Mouse (Mus musculus) liver, embryonic 15.5 days (tissue): ENCODE data around the gene Crocc2. TPM values are rescaled to one million over a fixed set of nuclear protein-coding genes. Genes with fewer than 3 reads are reported as not detected.

Source experiments
- ATAC-seq: fragments of 200-750 bp; cut with Nextera tagmentation; 2 replicates; pipeline ENCODE4 v1.8.0; 2017; ENCODE audit warnings: moderate number of reproducible peaks, mild to moderate bottlenecking, moderate library complexity; ENCODE audit not compliant: insufficient read depth
- H3K27ac ChIP-seq: fragments of 300-500 bp; sonication (generic); replicated peaks from 2 replicates; pipeline ENCODE4 v1.5.1; 2015; ENCODE audit warnings: mild to moderate bottlenecking, inconsistent platforms
- H3K27me3 ChIP-seq: fragments of 300-500 bp; sonication (generic); 2 replicates; pipeline ENCODE4 v1.6.1; 2015; ENCODE audit warnings: mild to moderate bottlenecking, inconsistent platforms
- H3K36me3 ChIP-seq: fragments of 300-500 bp; sonication (generic); replicated peaks from 2 replicates; pipeline ENCODE4 v1.6.1; 2015; ENCODE audit warnings: moderate library complexity, mild to moderate bottlenecking, inconsistent platforms
- H3K4me1 ChIP-seq: fragments of 300-500 bp; sonication (generic); replicated peaks from 2 replicates; pipeline ENCODE4 v1.6.1; 2015; ENCODE audit warnings: inconsistent platforms
- H3K4me2 ChIP-seq: fragments of 300-500 bp; sonication (generic); 2 replicates; pipeline ENCODE4 v1.6.1; 2015; ENCODE audit warnings: moderate library complexity, mild to moderate bottlenecking, inconsistent platforms
- H3K4me3 ChIP-seq: fragments of 300-500 bp; sonication (generic); replicated peaks from 2 replicates; pipeline ENCODE4 v1.5.1; 2015; ENCODE audit warnings: mild to moderate bottlenecking, inconsistent platforms
- H3K9ac ChIP-seq: fragments of 300-500 bp; sonication (generic); 2 replicates; pipeline ENCODE4 v1.6.1; 2015; ENCODE audit warnings: moderate library complexity, mild to moderate bottlenecking, inconsistent platforms
- H3K9me3 ChIP-seq: fragments of 300-500 bp; sonication (generic); replicated peaks from 2 replicates; pipeline ENCODE4 v1.6.1; 2016; ENCODE audit warnings: inconsistent platforms
- WGBS: fragments of 180-500 bp; shearing (Covaris S2); methylation state at CpG from one replicate; pipeline ENCODE4 v1.1.7; 2015; ENCODE audit warnings: mixed read lengths; ENCODE audit not compliant: insufficient replicate concordance; 5-methylcytosine and 5-hydroxymethylcytosine counted together
- polyA plus RNA-seq: library from polyadenylated mRNA; unstranded; fragments of >200 nt; fragmentation: Nextera tagmentation; extraction: Ambion mirVana; gene quantifications from 2 replicates; pipeline ENCODE4 v1.2.1, GENCODE M21; 2015

The Crocc2 gene
- polyA plus RNA-seq, 1 experiment from 2014 or later = not detected

- Histone ChIP-seq H3K9me3 (no peaks in the 10 kb centered on the region), H3K27ac (no peak overlapping the region), H3K9ac (no peak overlapping the region), H3K27me3 (no peaks in the 10 kb centered on the region), H3K4me1 (no peaks in the 10 kb centered on the region), H3K4me2 (no peak overlapping the region), H3K36me3 (no peaks in the 10 kb centered on the region), H3K4me3 (no peak overlapping the region)
- no peak for ATAC-seq
- 66% methylated on average over 7 of the region's 7 CpGs for WGBS
Observed at GRCm38 (mm10) chr1:93162588-93162987, 5.9 kb upstream of the Crocc2 start.

- Histone ChIP-seq H3K4me2 (no peak overlapping the region), H3K4me1 (no peaks in the 10 kb centered on the region), H3K9me3 (no peaks in the 10 kb centered on the region), H3K27ac (no peak overlapping the region), H3K36me3 (no peaks in the 10 kb centered on the region), H3K27me3 (no peaks in the 10 kb centered on the region), H3K4me3 (no peak overlapping the region), H3K9ac (no peak overlapping the region)
- 40% methylated on average over 9 of the region's 9 CpGs for WGBS
- no peak for ATAC-seq
Observed at GRCm38 (mm10) chr1:93165447-93165846, 3.1 kb upstream of the Crocc2 start.

DNA sequence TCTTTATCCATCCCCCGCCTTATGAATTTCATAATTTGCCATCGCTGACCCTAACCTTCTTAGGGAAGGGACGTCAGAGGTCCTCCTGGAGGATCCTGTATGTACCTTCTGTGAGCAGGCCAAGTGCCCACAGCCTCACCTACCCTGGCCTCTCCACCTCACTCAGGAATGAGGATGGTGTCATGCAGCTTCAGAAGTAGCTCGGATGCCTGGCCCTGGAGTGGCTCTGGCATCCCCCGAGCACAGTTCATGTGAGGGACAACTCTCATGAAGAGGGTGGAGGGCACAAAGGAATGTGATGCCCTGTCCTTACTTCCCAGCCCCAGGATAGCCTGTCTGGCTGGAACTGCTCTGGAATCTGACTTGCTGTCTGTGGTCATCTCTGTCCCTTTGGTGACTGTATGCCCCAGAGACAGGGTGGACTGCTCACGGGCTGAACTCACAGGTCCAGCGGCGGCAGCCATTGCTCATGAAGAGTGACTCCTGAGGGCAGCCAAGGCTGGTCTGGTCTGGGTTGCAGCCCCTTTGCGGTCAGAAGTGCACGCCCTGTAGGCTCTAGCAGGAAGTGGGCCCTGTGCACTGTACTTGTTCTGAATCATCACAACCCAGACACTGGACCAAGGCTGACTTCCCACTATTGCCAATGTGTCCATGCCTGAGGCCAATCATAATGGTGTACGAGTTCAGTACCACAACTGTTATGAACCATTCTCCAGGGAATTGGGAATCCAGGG, 2.0 kb upstream of the Crocc2 start:
- Histone ChIP-seq H3K4me2 (no peak overlapping the region), H3K27me3 (no peaks in the 10 kb centered on the region), H3K9me3 (no peaks in the 10 kb centered on the region), H3K27ac (no peak overlapping the region), H3K36me3 (no peaks in the 10 kb centered on the region), H3K4me3 (no peak overlapping the region), H3K4me1 (no peaks in the 10 kb centered on the region), H3K9ac (no peak overlapping the region)
- 52% methylated on average over 11 of the region's 11 CpGs for WGBS
- ATAC-seq = no peak

- H3K4me1 ChIP-seq = no peaks in the 10 kb centered on the region
- no peak overlapping the region for H3K9ac ChIP-seq
- no peak for ATAC-seq
- WGBS = 47% methylated on average over 4 of the region's 4 CpGs
- no peak overlapping the region for H3K27ac ChIP-seq
- H3K9me3 ChIP-seq = no peaks in the 10 kb centered on the region
- H3K4me2 ChIP-seq = no peak overlapping the region
- peaks cover 39% of the 10 kb centered on the region for H3K27me3 ChIP-seq
- H3K36me3 ChIP-seq = no peaks in the 10 kb centered on the region
- H3K4me3 ChIP-seq = no peak overlapping the region
Observed at GRCm38 (mm10) chr1:93173665-93174064, 5.1 kb downstream of the Crocc2 start.

GRCm38 (mm10) chr1:93174399-93174798, 5.9 kb downstream of the Crocc2 start:
- Histone ChIP-seq H3K36me3 (no peaks in the 10 kb centered on the region), H3K4me2 (no peak overlapping the region), H3K9ac (no peak overlapping the region), H3K9me3 (no peaks in the 10 kb centered on the region), H3K27me3 (peaks cover 46% of the 10 kb centered on the region), H3K4me3 (no peak overlapping the region), H3K4me1 (no peaks in the 10 kb centered on the region), H3K27ac (no peak overlapping the region)
- 3% methylated on average over 4 of the region's 4 CpGs for WGBS
- 0 out of 2 replicates have a peak, but pooled peaks have one; percentile 28 for ATAC-seq

DNA sequence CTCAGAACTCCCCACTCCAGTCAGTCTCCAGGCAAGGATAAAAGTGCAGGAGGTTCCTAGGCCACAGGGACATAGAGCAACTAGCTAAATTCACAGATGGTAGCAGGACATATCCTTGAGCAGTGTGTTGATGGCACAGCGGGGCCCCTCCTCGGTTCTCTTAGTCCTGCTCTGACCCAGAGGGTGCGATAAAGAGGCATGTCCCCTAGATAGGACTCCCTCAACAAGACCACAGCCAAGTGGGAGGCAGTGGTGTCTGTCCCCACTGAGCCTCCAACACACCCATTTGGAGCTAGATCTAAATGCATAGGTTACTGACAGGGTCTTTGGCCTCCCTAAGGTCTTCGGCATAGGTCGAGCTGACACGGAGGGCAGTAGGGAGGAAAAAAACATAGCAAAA, 7.3 kb downstream of the Crocc2 start:
- Histone ChIP-seq H3K27ac (no peak overlapping the region), H3K36me3 (no peaks in the 10 kb centered on the region), H3K4me1 (no peaks in the 10 kb centered on the region), H3K4me3 (no peak overlapping the region), H3K9me3 (no peaks in the 10 kb centered on the region), H3K4me2 (no peak overlapping the region), H3K9ac (no peak overlapping the region), H3K27me3 (peaks cover 47% of the 10 kb centered on the region)
- ATAC-seq = no peak
- 21% methylated on average over 6 of the region's 6 CpGs for WGBS

DNA sequence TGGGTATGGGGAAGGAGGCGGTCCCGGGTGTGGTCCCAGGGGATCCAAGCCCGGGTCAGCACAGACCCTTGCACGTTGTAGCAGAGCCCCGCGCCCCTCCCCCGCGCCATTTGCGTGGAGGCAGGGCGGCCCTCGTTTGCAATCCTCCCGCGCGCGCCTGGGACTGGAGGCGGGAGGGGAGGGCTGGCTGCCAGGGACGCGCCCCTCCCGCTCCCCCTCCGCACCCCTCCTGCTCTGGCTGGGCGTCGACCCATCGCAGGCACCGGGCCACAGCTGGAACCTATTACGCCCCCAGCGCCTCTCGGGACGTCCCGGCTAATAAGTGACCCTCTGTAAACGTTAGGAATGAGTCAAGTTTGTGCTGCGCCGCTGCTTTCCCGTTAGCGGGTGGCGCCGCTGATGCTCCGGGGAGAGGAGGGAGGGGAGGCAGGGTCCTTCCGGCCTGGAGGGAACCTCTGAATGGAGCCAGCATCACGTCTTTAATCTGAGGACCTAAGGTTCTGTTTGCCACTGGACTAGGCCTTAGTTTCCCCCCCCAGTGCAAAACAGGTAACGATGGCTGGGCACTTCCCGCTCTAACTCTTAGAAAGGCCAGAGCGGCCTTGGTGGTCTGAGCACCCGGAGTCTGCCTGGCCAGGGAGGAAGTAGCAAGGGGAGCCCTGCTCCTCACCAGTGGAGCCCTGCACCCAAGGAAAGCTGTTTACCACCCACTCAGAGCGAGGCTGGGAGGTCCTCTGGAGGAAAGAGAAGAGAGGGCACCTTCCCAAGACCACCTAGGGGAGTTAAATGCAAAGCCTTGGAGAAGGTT, 8.2 kb downstream of the Crocc2 start:
- Histone ChIP-seq H3K4me3 (no peak overlapping the region; the same call in 1 of the 2 replicates), H3K27me3 (peaks cover 47% of the 10 kb centered on the region), H3K9me3 (no peaks in the 10 kb centered on the region), H3K36me3 (no peaks in the 10 kb centered on the region), H3K4me2 (peak overlapping the region; percentile 50), H3K9ac (no peak overlapping the region), H3K27ac (no peak overlapping the region), H3K4me1 (no peaks in the 10 kb centered on the region)
- ATAC-seq = no peak
- 3% methylated on average over 44 of the region's 44 CpGs for WGBS

- Histone ChIP-seq H3K27me3 (peaks cover 21% of the 10 kb centered on the region), H3K9me3 (no peaks in the 10 kb centered on the region), H3K27ac (no peak overlapping the region), H3K4me1 (no peaks in the 10 kb centered on the region), H3K9ac (no peak overlapping the region), H3K4me2 (no peak overlapping the region), H3K36me3 (no peaks in the 10 kb centered on the region), H3K4me3 (no peak overlapping the region)
- no peak for ATAC-seq
- WGBS = 58% methylated on average over 7 of the region's 7 CpGs
Observed at GRCm38 (mm10) chr1:93182281-93182680, 13.8 kb downstream of the Crocc2 start.

DNA sequence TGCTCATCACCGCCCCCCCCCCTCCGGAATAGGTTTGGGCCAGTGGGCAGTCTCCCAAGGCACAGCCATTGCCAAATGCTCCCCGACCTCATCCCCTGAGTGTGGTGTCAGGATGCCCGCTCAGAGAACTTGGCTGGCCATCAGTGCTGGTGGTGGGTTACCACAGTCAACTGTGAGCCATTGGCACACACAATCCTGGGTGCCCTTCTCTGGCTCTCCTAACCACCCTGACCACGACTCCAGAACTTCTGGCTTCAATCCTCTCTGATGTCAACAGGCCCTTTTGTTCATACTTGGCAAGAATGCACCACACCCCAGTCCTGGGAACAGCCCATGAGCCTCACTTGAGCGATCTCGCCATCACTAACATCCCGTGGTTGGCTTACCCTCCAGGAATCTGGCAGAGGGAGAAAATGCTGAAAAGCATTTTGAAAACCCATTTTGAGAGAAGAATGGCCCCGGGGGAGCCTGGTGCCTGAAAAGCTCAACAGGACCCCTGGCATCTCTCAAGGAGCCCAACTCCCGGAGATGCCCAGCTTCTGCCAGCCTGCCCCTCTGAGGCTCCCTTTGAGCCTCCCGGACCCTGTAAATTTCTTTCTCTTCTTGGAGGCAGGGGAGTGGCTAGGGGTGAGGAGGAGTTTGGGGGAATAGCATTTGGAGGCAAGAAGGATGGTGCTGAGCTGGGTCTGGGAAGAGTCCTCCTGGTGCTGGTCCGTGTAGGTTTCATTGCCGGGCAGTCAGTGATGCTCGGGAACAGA, 15.7 kb downstream of the Crocc2 start:
- H3K9me3 ChIP-seq = no peaks in the 10 kb centered on the region
- ATAC-seq = no peak
- WGBS = 64% methylated on average over 14 of the region's 14 CpGs

DNA sequence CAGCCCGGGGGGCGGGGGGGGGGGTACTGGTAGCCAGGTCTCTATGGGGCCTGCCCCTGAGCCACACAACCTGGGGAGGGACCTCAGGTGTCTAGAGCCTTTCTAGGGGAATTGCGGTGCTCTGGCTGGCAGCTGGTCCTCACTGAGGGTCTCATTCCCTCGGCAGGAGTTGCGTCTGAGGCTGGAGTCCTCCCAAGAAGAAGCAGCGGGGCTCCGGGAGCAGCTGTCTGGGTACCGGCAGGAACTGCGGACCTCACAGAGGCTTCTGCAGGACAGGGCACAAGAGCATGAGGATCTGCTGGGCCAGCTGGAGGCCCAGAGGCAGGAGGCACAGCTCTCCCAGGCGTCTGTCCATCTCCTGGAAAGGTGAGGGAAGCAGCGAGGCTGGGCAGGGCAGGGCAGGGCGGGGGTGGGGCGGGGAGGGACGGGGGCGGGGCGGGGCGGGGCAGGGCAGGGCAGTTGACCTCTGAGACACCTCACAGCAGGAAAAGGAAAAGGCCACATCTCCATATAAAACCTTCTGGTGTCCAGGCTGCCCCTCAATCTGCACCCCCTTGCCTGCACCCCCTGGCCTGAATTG, 22.3 kb downstream of the Crocc2 start:
- H3K27me3 ChIP-seq = peaks cover 16% of the 10 kb centered on the region
- H3K27ac ChIP-seq = no peak overlapping the region
- no peak overlapping the region for H3K4me2 ChIP-seq
- H3K9me3 ChIP-seq = no peaks in the 10 kb centered on the region
- no peak overlapping the region for H3K9ac ChIP-seq
- H3K4me1 ChIP-seq = no peaks in the 10 kb centered on the region
- ATAC-seq = no peak
- 9% methylated on average over 10 of the region's 17 CpGs for WGBS
- no peaks in the 10 kb centered on the region for H3K36me3 ChIP-seq
- no peak overlapping the region for H3K4me3 ChIP-seq

More for the DNA sequence above, 15.7 kb downstream of the Crocc2 start:
- Histone ChIP-seq H3K4me3 (no peak overlapping the region), H3K36me3 (no peaks in the 10 kb centered on the region), H3K4me1 (no peaks in the 10 kb centered on the region), H3K9ac (no peak overlapping the region), H3K27me3 (0 out of 2 replicates have a peak, but pooled peaks cover 2% of the 10 kb centered on the region), H3K4me2 (no peak overlapping the region), H3K27ac (no peak overlapping the region)

DNA sequence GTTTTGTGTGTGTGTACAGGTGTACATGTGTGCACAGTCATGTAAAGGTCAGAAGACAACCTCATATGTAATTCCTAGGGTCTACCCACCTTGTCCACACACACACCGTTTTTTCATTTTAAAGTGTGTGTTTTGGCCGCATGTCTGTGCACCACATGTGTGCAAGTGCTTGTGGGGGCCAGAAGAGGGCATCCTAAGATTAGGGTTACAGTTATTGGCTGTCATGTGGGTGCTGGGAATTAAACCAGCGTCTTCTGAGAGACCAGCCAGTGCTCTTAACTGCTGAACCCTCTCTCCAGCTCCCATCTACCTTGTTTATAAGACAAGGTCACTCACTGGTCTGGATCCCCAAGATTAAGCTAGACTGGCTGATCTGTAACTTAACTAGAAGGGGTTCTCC, 26.4 kb downstream of the Crocc2 start:
- Histone ChIP-seq H3K36me3 (no peaks in the 10 kb centered on the region), H3K4me2 (no peak overlapping the region), H3K9me3 (no peaks in the 10 kb centered on the region), H3K9ac (no peak overlapping the region), H3K27ac (no peak overlapping the region), H3K4me3 (no peak overlapping the region), H3K4me1 (no peaks in the 10 kb centered on the region), H3K27me3 (peaks cover 9% of the 10 kb centered on the region)
- ATAC-seq = no peak
- 57% methylated on average over 3 of the region's 3 CpGs for WGBS
